Mouse (Mus musculus) yolk sac, embryonic 10.5 days (tissue): ENCODE data around the gene 1700015G11Rik.

ENCODE experiments used
- DNase-seq: peaks from one replicate; pipeline ENCODE4 v3.0.0-alpha.2; 2017; ENCODE audit warnings: low spot score

1700015G11Rik gene

GRCm38 (mm10) chr7:51967581-51967980 is 47.9 kb downstream of the 1700015G11Rik start:
- no peak for DNase-seq

GRCm38 (mm10) chr7:51964681-51965080 is 50.8 kb downstream of the 1700015G11Rik start:
- DNase-seq, result no peak

- DNase-seq, result no peak
These were observed 53.1 kb downstream of the 1700015G11Rik start for GRCm38 (mm10) chr7:51962219-51962952.
